Mouse (Mus musculus): ENCODE data around the gene Igfbp7.

DNA sequence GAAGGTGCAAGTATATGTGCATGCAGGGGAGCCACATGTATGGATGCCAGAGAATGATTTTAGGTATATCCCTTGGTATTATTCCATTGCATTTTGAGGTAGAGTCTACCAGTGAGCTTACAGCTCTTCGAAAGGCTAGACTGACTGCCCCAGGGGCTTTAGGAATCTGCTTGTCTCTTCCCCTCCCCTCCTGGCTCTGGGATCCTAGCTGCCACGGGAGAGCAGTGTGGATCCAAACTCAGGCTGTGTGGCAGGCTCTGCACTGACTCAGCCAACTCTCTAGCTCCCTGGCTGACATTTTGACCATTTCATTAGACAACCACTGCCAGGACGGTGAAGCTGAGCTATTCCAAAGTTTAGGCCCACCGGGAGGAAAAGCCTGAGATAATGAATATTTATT lies 32.3 kb downstream of the Igfbp7 start:
- TF ChIP-seq POLR2A (IDR thresholded peaks at IDR 0.05; ENCODE audit: insufficient read depth, low read length) (no peak), EP300 (IDR thresholded peaks at IDR 0.05; ENCODE audit: insufficient read depth, low read depth, low read length) (no peak)

Measured in ES-Bruce4 (cell line).